ENCODE assay signal across 30 mouse cellular contexts in genomic region chr13:13583473-13583872, GRCm38 (mm10). TPM values are rescaled to one million over a fixed set of nuclear protein-coding genes. Genes with fewer than 3 reads are reported as not detected.
A peak's percentile ranks its signal among the peaks of the same experiment; 100 is the strongest.
DNase-seq lines count a peak whose midpoint lies in the region; ATAC-seq lines count a peak whose summit lies in the region.
"Had no signal": no experiment of that assay in that cellular context is flagged by ENCODE, and none has a peak within 500 bp of the region (broad histone marks: within the 10 kb centered on the region; RNA-seq: fewer than 3 reads in every experiment).

No protein-coding gene starts in this region.

- no peak overlapping the region for H3K9ac ChIP-seq in liver, embryonic 16.5 days (ENCODE audit: low read depth, low read length)
- no peak overlapping the region for H3K9ac ChIP-seq in lung, embryonic 15.5 days
- no peak overlapping the region for H3K9ac ChIP-seq in stomach, embryonic 15.5 days
- H3K9ac ChIP-seq: embryonic facial prominence, embryonic 12.5 days; embryonic facial prominence, embryonic 15.5 days; forebrain, postnatal 0 days; heart, embryonic 12.5 days; heart, embryonic 15.5 days; hindbrain, embryonic 13.5 days had no signal

- H3K27ac ChIP-seq in liver, embryonic 16.5 days (ENCODE audit: low read length): peak overlapping the region; percentile 33
- peak overlapping the region; percentile 56 for H3K27ac ChIP-seq in lung, embryonic 15.5 days
- peak overlapping the region; percentile 38; the same call in 1 of the 2 replicates for H3K27ac ChIP-seq in stomach, embryonic 15.5 days
- H3K27ac ChIP-seq: embryonic facial prominence, embryonic 12.5 days; embryonic facial prominence, embryonic 15.5 days; gastrocnemius, adult 2 months; heart, embryonic 15.5 days; hindbrain, embryonic 10.5 days; hindbrain, embryonic 13.5 days had no signal

- peaks cover 2% of the 10 kb centered on the region for H3K4me1 ChIP-seq in liver, embryonic 16.5 days (ENCODE audit: control insufficient read depth, low read depth, low read length)
- H3K4me1 ChIP-seq in lung, embryonic 15.5 days: peaks cover 4% of the 10 kb centered on the region; the same call in 1 of the 2 replicates
- no peaks in the 10 kb centered on the region for H3K4me1 ChIP-seq in stomach, embryonic 15.5 days
- H3K4me1 ChIP-seq: embryonic facial prominence, embryonic 12.5 days; embryonic facial prominence, embryonic 15.5 days; heart, embryonic 15.5 days; hindbrain, embryonic 10.5 days; hindbrain, embryonic 13.5 days had no signal

- H3K4me2 ChIP-seq in liver, embryonic 16.5 days (ENCODE audit: low read depth, low read length): no peak overlapping the region
- H3K4me2 ChIP-seq in lung, embryonic 15.5 days: no peak overlapping the region
- no peak overlapping the region for H3K4me2 ChIP-seq in stomach, embryonic 15.5 days
- H3K4me2 ChIP-seq: embryonic facial prominence, embryonic 12.5 days; embryonic facial prominence, embryonic 15.5 days; heart, embryonic 12.5 days; heart, embryonic 15.5 days; hindbrain, embryonic 13.5 days had no signal

- H3K27me3 ChIP-seq in liver, embryonic 16.5 days (ENCODE audit: control insufficient read depth, insufficient read depth, low read depth, low read length): no peaks in the 10 kb centered on the region
- H3K27me3 ChIP-seq in lung, embryonic 15.5 days: no peaks in the 10 kb centered on the region
- no peaks in the 10 kb centered on the region for H3K27me3 ChIP-seq in stomach, embryonic 15.5 days (replicated peaks)
- H3K27me3 ChIP-seq: CH12.LX; embryonic facial prominence, embryonic 12.5 days; embryonic facial prominence, embryonic 15.5 days; heart, embryonic 12.5 days; heart, embryonic 15.5 days; hindbrain, embryonic 13.5 days; Patski had no signal

- H3K36me3 ChIP-seq in liver, embryonic 16.5 days (ENCODE audit: control insufficient read depth, insufficient read depth): no peaks in the 10 kb centered on the region
- no peaks in the 10 kb centered on the region for H3K36me3 ChIP-seq in lung, embryonic 15.5 days
- no peaks in the 10 kb centered on the region for H3K36me3 ChIP-seq in stomach, embryonic 15.5 days
- H3K36me3 ChIP-seq: embryonic facial prominence, embryonic 12.5 days; embryonic facial prominence, embryonic 15.5 days; G1E; heart, embryonic 12.5 days; heart, embryonic 15.5 days; hindbrain, embryonic 10.5 days; hindbrain, embryonic 13.5 days had no signal

- DNase-seq in liver: no peak
- no peak for DNase-seq in lung, postnatal 36 days
- no peak for DNase-seq in heart, adult 9 months (ENCODE audit: low spot score in 2 of 2)
- DNase-seq in kidney, adult 9 months: no peak
- DNase-seq: adrenal gland, postnatal 10 days; adrenal gland, postnatal 36 days; B cell, adult 2 months; cerebellum, adult 11 months; cerebellum, adult 2 months; cerebellum, adult 9-11 months; cerebellum, postnatal 25 days; forebrain, postnatal 0 days; gastrocnemius, adult 2 months; gastrocnemius, postnatal 14 days; heart, adult 11 months; heart, postnatal 10 days; heart, postnatal 36 days had no signal

- peak; percentile 53; the same call in 1 of the 2 replicates for ATAC-seq in liver, embryonic 16.5 days (ENCODE audit: low read depth)
- no peak for ATAC-seq in lung, embryonic 15.5 days (ENCODE audit: borderline replicate concordance, extremely low read depth, low FRiP score, low TSS enrichment)
- peak; percentile 71 for ATAC-seq in stomach, embryonic 15.5 days (ENCODE audit: insufficient read depth, low FRiP score, low read depth)
- ATAC-seq: forebrain, embryonic 14.5 days; forebrain, postnatal 0 days; Patski had no signal

- 45% methylated on average over 2 of the region's 2 CpGs for WGBS in liver, embryonic 16.5 days (ENCODE audit: insufficient replicate concordance)
- WGBS in lung, embryonic 15.5 days: 51% methylated on average over 2 of the region's 2 CpGs
- WGBS in stomach, embryonic 15.5 days: 47% methylated on average over 2 of the region's 2 CpGs

- H3K4me3 ChIP-seq in liver, embryonic 16.5 days (ENCODE audit: low read depth, low read length): no peak overlapping the region
- no peak overlapping the region for H3K4me3 ChIP-seq in lung, embryonic 15.5 days
- H3K4me3 ChIP-seq in stomach, embryonic 15.5 days (replicated peaks): no peak overlapping the region
- H3K4me3 ChIP-seq: embryonic facial prominence, embryonic 12.5 days; embryonic facial prominence, embryonic 15.5 days; gastrocnemius, adult 2 months; heart, embryonic 12.5 days; heart, embryonic 15.5 days; hindbrain, embryonic 10.5 days; hindbrain, embryonic 13.5 days had no signal

- H3K9me3 ChIP-seq in liver, embryonic 16.5 days (replicated peaks; ENCODE audit: control insufficient read depth, low read length): no peaks in the 10 kb centered on the region
- no peaks in the 10 kb centered on the region for H3K9me3 ChIP-seq in lung, embryonic 15.5 days
- no peaks in the 10 kb centered on the region for H3K9me3 ChIP-seq in stomach, embryonic 15.5 days
- H3K9me3 ChIP-seq: embryonic facial prominence, embryonic 12.5 days; embryonic facial prominence, embryonic 15.5 days; G1E; heart, embryonic 12.5 days; heart, embryonic 15.5 days; hindbrain, embryonic 10.5 days; hindbrain, embryonic 13.5 days had no signal

RNA-seq across cellular contexts. Expression of gene Lyst, which starts 6.7 kb away (rescaled TPM):
- polyA plus RNA-seq in liver, embryonic 16.5 days (2015; fragmentation: Nextera tagmentation; extraction: Ambion mirVana): 3.6 and 4.6 TPM in 2 replicates
- 4.9 and 5.3 TPM in 2 replicates for polyA plus RNA-seq in lung, embryonic 15.5 days (2015; fragmentation: Nextera tagmentation; extraction: Ambion mirVana)
- 6.0 and 6.6 TPM in 2 replicates for polyA plus RNA-seq in stomach, embryonic 15.5 days (2015; fragmentation: Nextera tagmentation; extraction: Ambion mirVana)
